Mouse (Mus musculus) lung, postnatal 0 days (tissue): ENCODE results near the gene Olfr763.

ENCODE experiments used
- CTCF ChIP-seq: IDR thresholded peaks from 2 replicates; pipeline ENCODE4 v1.5.1; 2016; ENCODE audit warnings: antibody characterized with exemption, mild to moderate bottlenecking
- EP300 ChIP-seq: IDR thresholded peaks from 2 replicates; pipeline ENCODE4 v1.6.1; 2016; ENCODE audit warnings: antibody characterized with exemption, mild to moderate bottlenecking, control low read depth

DNA sequence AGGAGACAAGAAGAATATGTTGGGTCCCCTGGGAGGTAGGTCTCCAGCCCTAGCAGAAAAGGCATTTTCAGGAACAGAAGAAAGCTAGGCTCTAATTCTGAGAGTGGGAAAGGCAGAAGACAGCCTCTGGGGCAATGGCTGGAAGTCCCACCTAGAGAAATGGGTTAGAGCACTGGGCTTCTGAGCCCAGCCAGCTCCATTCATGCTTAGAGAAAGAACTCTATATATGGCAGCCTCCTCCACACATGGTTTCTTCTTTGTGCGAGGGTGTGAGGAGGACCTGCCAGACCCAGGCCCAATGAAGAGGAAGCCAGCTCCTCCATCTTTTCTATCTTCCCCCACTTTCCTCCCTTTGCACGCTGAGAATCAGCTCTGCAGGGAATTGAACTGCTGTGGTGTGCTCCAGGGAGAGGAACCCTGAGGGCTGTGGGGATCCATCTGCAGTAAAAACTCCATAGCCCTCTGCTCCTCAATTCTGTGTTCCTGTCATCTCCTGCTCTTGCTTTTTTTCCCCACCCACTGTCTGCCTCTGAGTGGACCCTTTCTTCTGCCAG lies at the start of gene Olfr763:
- TF ChIP-seq CTCF: no peak
- no peak for TF ChIP-seq EP300
